ENCODE assay signal across 29 mouse cellular contexts in genomic region chr8:94322083-94322482, GRCm38 (mm10). TPM values are rescaled to one million over a fixed set of nuclear protein-coding genes. Genes with fewer than 3 reads are reported as not detected.
A peak's percentile ranks its signal among the peaks of the same experiment; 100 is the strongest.
DNase-seq lines count a peak whose midpoint lies in the region; ATAC-seq lines count a peak whose summit lies in the region.
"Had no signal": no experiment of that assay in that cellular context is flagged by ENCODE, and none has a peak within 500 bp of the region (broad histone marks: within the 10 kb centered on the region; RNA-seq: fewer than 3 reads in every experiment).

No protein-coding gene starts in this region.

- no peak for DNase-seq in hindbrain, embryonic 10.5 days (ENCODE audit: low spot score)
- no peak for DNase-seq in right cerebral cortex, adult 18-20 months
- DNase-seq in retina, postnatal 1 day, result no peak
- DNase-seq: adrenal gland, adult 8-10 months; B cell, adult 2 months; cerebellum, adult 8-10 months; cerebellum, postnatal 36 days; forebrain, postnatal 0 days; heart, postnatal 4 days; kidney, adult 8-10 months; kidney, postnatal 14 days; lung, embryonic 14.5 days; midbrain, embryonic 14.5 days had no signal

- 0 out of 2 replicates have a peak, but pooled peaks cover 3% of the 10 kb centered on the region for H3K4me1 ChIP-seq in hindbrain, embryonic 16.5 days (ENCODE audit: control insufficient read depth, insufficient read depth, low read depth, low read length)
- H3K4me1 ChIP-seq in hindbrain, embryonic 10.5 days (replicated peaks), result 0 out of 2 replicates have a peak, but pooled peaks cover 3% of the 10 kb centered on the region
- peaks cover 10% of the 10 kb centered on the region; the same call in 1 of the 2 replicates for H3K4me1 ChIP-seq in embryonic facial prominence, embryonic 13.5 days
- H3K4me1 ChIP-seq in limb, embryonic 12.5 days (replicated peaks), result no peaks in the 10 kb centered on the region
- H3K4me1 ChIP-seq: hindbrain, embryonic 15.5 days; neural tube, embryonic 15.5 days had no signal

- H3K9me3 ChIP-seq in hindbrain, embryonic 16.5 days (ENCODE audit: control insufficient read depth, low read length), result no peaks in the 10 kb centered on the region
- no peaks in the 10 kb centered on the region for H3K9me3 ChIP-seq in hindbrain, embryonic 10.5 days
- no peaks in the 10 kb centered on the region for H3K9me3 ChIP-seq in embryonic facial prominence, embryonic 13.5 days
- no peaks in the 10 kb centered on the region for H3K9me3 ChIP-seq in limb, embryonic 12.5 days
- H3K9me3 ChIP-seq: G1E; heart, embryonic 10.5 days; hindbrain, embryonic 15.5 days; intestine, embryonic 15.5 days; limb, embryonic 15.5 days; neural tube, embryonic 15.5 days had no signal

- no peak overlapping the region for H3K9ac ChIP-seq in hindbrain, embryonic 16.5 days (ENCODE audit: low read depth, low read length)
- no peak overlapping the region for H3K9ac ChIP-seq in embryonic facial prominence, embryonic 13.5 days
- H3K9ac ChIP-seq in limb, embryonic 12.5 days (replicated peaks), result no peak overlapping the region
- H3K9ac ChIP-seq: forebrain, postnatal 0 days; hindbrain, embryonic 15.5 days; intestine, embryonic 15.5 days; limb, embryonic 15.5 days; liver, embryonic 14.5 days; lung, embryonic 14.5 days; neural tube, embryonic 15.5 days had no signal

- no peaks in the 10 kb centered on the region for H3K27me3 ChIP-seq in hindbrain, embryonic 16.5 days (replicated peaks; ENCODE audit: control insufficient read depth, insufficient read depth, low read length)
- H3K27me3 ChIP-seq in hindbrain, embryonic 10.5 days (ENCODE audit: insufficient read depth, poor library complexity, severe bottlenecking), result no peaks in the 10 kb centered on the region
- no peaks in the 10 kb centered on the region for H3K27me3 ChIP-seq in embryonic facial prominence, embryonic 13.5 days
- H3K27me3 ChIP-seq in limb, embryonic 12.5 days, result peaks cover 20% of the 10 kb centered on the region
- H3K27me3 ChIP-seq: CH12.LX; hindbrain, embryonic 15.5 days; intestine, embryonic 15.5 days; limb, embryonic 15.5 days; neural tube, embryonic 15.5 days had no signal

- ATAC-seq in hindbrain, embryonic 16.5 days, result no peak
- ATAC-seq in embryonic facial prominence, embryonic 13.5 days (ENCODE audit: insufficient number of reproducible peaks, insufficient read depth, low FRiP score, low TSS enrichment, low read depth), result no peak; the same call in 1 of the 2 replicates
- peak; percentile 53 for ATAC-seq in limb, embryonic 12.5 days (ENCODE audit: insufficient number of reproducible peaks, insufficient read depth, low FRiP score, low TSS enrichment, low read depth)
- no peak for ATAC-seq in erythroblast, adult 5-6 weeks (replicated peaks; ENCODE audit: low FRiP score, poor library complexity, severe bottlenecking)
- ATAC-seq: activated CD4-positive, CD25-positive, alpha-beta regulatory T cell, adult 4 months; forebrain, postnatal 0 days; intestine, embryonic 15.5 days had no signal

- no peak overlapping the region for H3K4me3 ChIP-seq in hindbrain, embryonic 16.5 days (ENCODE audit: low read length)
- H3K4me3 ChIP-seq in hindbrain, embryonic 10.5 days, result no peak overlapping the region
- H3K4me3 ChIP-seq in embryonic facial prominence, embryonic 13.5 days, result no peak overlapping the region
- no peak overlapping the region for H3K4me3 ChIP-seq in limb, embryonic 12.5 days (replicated peaks)
- H3K4me3 ChIP-seq: heart, embryonic 10.5 days; hindbrain, embryonic 15.5 days; intestine, embryonic 15.5 days; layer of hippocampus, adult 2 months; limb, embryonic 15.5 days; neural tube, embryonic 15.5 days had no signal

- no peak overlapping the region for H3K4me2 ChIP-seq in hindbrain, embryonic 16.5 days (ENCODE audit: low read length)
- H3K4me2 ChIP-seq in embryonic facial prominence, embryonic 13.5 days, result no peak overlapping the region
- H3K4me2 ChIP-seq in limb, embryonic 12.5 days, result no peak overlapping the region
- H3K4me2 ChIP-seq: hindbrain, embryonic 15.5 days; intestine, embryonic 15.5 days; limb, embryonic 15.5 days; lung, embryonic 14.5 days; neural tube, embryonic 15.5 days had no signal

- H3K27ac ChIP-seq in hindbrain, embryonic 16.5 days (ENCODE audit: low read depth, low read length), result 0 out of 2 replicates have a peak overlapping the region, but pooled peaks have one; percentile 13
- H3K27ac ChIP-seq in hindbrain, embryonic 10.5 days, result no peak overlapping the region
- peak overlapping the region; percentile 40; the same call in 1 of the 2 replicates for H3K27ac ChIP-seq in embryonic facial prominence, embryonic 13.5 days
- no peak overlapping the region for H3K27ac ChIP-seq in limb, embryonic 12.5 days
- H3K27ac ChIP-seq: heart, embryonic 10.5 days; hindbrain, embryonic 15.5 days; intestine, embryonic 15.5 days; layer of hippocampus, adult 2 months; limb, embryonic 15.5 days; liver, embryonic 14.5 days; neural tube, embryonic 15.5 days had no signal

- H3K36me3 ChIP-seq in hindbrain, embryonic 16.5 days (ENCODE audit: control insufficient read depth, insufficient read depth, low read length), result no peaks in the 10 kb centered on the region; the same call in 1 of the 2 replicates
- peaks cover 7% of the 10 kb centered on the region for H3K36me3 ChIP-seq in hindbrain, embryonic 10.5 days
- 0 out of 2 replicates have a peak, but pooled peaks cover 4% of the 10 kb centered on the region for H3K36me3 ChIP-seq in embryonic facial prominence, embryonic 13.5 days
- H3K36me3 ChIP-seq in limb, embryonic 12.5 days, result no peaks in the 10 kb centered on the region
- H3K36me3 ChIP-seq: intestine, embryonic 15.5 days; limb, embryonic 15.5 days had no signal

- 71% methylated on average over 4 of the region's 4 CpGs for WGBS in hindbrain, embryonic 16.5 days
- WGBS in hindbrain, embryonic 10.5 days, result 76% methylated on average over 4 of the region's 4 CpGs
- WGBS in embryonic facial prominence, embryonic 13.5 days, result 41% methylated on average over 4 of the region's 4 CpGs
- WGBS in limb, embryonic 12.5 days, result 19% methylated on average over 4 of the region's 4 CpGs

RNA-seq across cellular contexts. Expression of gene Slc12a3, which starts 6.9 kb away (rescaled TPM):
- 0.11 and 0.21 TPM in 2 replicates for polyA plus RNA-seq in hindbrain, embryonic 16.5 days (2015; fragmentation: Nextera tagmentation; extraction: Ambion mirVana)
- polyA plus RNA-seq in hindbrain, embryonic 10.5 days (2016; fragmentation: Nextera tagmentation; extraction: Ambion mirVana), result 0.09 TPM in 1 of 2 replicates, not detected in the other
- 0.14 TPM in 1 of 2 replicates, not detected in the other for polyA plus RNA-seq in embryonic facial prominence, embryonic 13.5 days (2015; fragmentation: Nextera tagmentation; extraction: Ambion mirVana)
- polyA plus RNA-seq in limb, embryonic 12.5 days (2016; fragmentation: Nextera tagmentation; extraction: Ambion mirVana), result not detected in 2 replicates
- total RNA-seq in erythroblast, adult 5-6 weeks (2015; ENCODE audit: low replicate concordance), result 2.5 TPM in 1 of 2 replicates, not detected in the other
- total RNA-seq in erythroblast, adult 5-6 weeks (2017; ENCODE audit: low replicate concordance), result 0.34 TPM in 1 of 2 replicates, not detected in the other
- total RNA-seq: granulocyte monocyte progenitor cell, adult 5-6 weeks had no signal
- polyA plus RNA-seq: activated CD4-positive, CD25-positive, alpha-beta regulatory T cell, adult 4 months; G1E; heart, embryonic 16.5 days; limb, embryonic 15.5 days; lung, embryonic 14.5 days had no signal

Comparison
In these comparisons a context has a peak if more than half of its experiments do, and no peak if none do; other contexts are left out.
1. H3K27ac ChIP-seq: peak in hindbrain, embryonic 16.5 days (single experiment) and embryonic facial prominence, embryonic 13.5 days (single experiment); none in hindbrain, embryonic 10.5 days (single experiment) and limb, embryonic 12.5 days (single experiment).